Mouse (Mus musculus) right cerebral cortex, postnatal 4 days (tissue): Measurements from ENCODE around the gene Plekhn1.

ENCODE experiments used
- DNase-seq: peaks from one replicate; pipeline ENCODE4 v3.0.0-alpha.2; 2022

Plekhn1 gene

DNA sequence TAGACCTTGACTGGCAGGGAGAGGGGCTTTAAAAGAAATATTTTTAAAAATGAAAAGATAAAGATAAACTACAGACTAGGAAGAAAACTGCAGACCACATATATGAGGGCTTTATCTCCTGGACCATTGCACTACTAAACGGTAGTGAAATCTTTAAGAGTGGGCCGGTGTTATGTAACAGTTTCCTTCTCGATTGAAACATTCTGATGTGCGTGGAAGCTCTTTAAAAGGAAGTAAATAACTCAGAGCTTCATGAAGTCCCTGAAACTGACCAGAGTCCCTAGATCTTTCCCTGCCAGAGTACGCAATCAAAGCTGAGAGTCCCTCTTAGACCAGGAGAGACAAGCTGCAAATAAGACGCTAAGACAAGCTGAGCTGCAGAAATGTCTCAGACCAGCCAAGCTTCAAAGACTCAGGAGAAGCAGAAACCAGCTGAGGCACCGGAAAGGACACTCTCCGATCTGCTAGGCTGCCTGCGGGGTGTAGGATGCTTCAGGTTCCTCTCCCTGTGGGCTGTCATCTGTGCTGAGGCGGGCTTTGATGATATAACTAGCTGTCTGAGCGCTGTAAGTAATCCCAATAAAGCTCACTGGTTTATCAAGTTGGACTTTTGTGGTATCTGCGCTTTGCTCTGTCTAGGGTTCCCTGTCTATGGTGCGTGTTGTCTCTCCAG, 24.6 kb downstream of the Plekhn1 start:
- no peak for DNase-seq

GRCm38 (mm10) chr4:156208872-156209271, 25.8 kb downstream of the Plekhn1 start:
- no peak for DNase-seq

- no peak for DNase-seq
Measured at GRCm38 (mm10) chr4:156203413-156204131, 31.1 kb downstream of the Plekhn1 start.

- peak; percentile 61 for DNase-seq
Measured at GRCm38 (mm10) chr4:156203001-156203412, 31.6 kb downstream of the Plekhn1 start, which contains the start of gene AW011738. AW011738 (plus strand) TSS chr4:156203304.

- DNase-seq, result no peak
Measured at GRCm38 (mm10) chr4:156202462-156202893, 32.2 kb downstream of the Plekhn1 start.

DNA sequence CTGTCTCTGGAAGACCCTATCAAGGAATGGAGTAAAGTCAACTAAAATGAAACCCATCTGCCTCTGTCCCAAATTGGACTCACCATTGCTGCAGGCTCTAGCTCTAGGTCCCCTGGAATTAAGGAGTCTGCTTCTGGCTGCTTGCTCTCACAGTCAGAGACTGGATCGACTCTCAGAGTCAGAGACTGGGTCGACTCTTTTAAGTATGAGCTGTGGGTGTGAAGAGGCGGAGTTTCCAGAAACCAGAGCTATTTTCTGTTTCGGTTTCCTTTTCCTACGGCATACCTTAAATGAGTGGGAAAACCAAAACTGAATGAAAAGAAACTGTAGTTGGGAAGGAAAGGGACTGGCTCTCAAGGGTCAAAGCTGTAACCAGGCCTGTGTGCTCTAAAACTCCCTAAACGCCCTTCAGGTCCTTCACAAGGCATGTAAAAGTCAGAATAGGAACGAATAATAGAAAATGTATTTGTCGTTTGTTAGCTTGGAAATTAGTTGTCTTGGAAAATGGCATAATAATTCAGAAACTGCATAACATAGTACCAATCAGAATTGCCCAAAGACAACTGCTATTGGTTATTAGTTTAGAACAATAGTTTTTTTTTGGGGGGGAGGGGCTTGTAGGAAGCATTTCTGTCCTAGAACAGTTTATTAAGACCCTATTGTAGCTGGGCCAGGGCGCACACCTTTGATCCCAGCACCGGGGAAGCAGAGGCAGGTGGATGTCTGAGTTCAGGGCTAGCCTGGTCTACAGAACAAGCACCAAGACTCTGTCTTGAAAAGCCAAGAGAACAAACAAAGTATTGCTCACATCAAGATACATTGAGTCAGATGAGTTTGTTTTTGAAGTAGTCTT, 33.8 kb downstream of the Plekhn1 start, which contains the start of gene Isg15:
Gene Isg15 (minus strand): TSS at position 196 of the 853 bp plus-strand sequence.
- DNase-seq, result no peak

- DNase-seq, result peak; percentile 79
Measured at GRCm38 (mm10) chr4:156197829-156198205, 36.8 kb downstream of the Plekhn1 start.

- DNase-seq, result peak; percentile 73
Measured at GRCm38 (mm10) chr4:156197131-156197828, 37.4 kb downstream of the Plekhn1 start, which contains the start of gene Agrn. Agrn (minus strand) TSS chr4:156197488.

- DNase-seq, result peak; percentile 77
Measured at GRCm38 (mm10) chr4:156195927-156196870, 38.5 kb downstream of the Plekhn1 start.

DNA sequence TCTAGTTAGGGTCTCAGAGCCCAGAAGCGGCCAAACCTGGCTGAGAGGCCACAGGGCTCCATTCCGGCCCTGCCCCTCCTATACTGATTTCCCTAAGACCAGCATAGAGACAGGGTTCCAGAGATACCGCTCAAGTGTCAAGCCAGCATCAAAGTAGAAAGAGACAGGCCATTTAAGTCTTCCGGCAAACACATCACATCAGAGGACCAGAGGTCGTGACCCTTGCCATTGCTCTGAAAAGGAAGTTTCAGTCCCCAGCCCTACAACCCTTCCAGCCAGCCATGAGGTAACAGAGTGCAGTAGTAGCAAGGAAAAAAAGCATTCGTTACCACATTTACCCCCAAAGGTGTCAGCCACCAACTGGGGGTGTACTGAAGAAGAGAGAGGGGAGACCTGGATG, 40.3 kb downstream of the Plekhn1 start:
- DNase-seq, result no peak

- no peak for DNase-seq
Measured at GRCm38 (mm10) chr4:156193906-156194305, 40.8 kb downstream of the Plekhn1 start.

GRCm38 (mm10) chr4:156193200-156193590, 41.5 kb downstream of the Plekhn1 start:
- DNase-seq, result no peak

DNA sequence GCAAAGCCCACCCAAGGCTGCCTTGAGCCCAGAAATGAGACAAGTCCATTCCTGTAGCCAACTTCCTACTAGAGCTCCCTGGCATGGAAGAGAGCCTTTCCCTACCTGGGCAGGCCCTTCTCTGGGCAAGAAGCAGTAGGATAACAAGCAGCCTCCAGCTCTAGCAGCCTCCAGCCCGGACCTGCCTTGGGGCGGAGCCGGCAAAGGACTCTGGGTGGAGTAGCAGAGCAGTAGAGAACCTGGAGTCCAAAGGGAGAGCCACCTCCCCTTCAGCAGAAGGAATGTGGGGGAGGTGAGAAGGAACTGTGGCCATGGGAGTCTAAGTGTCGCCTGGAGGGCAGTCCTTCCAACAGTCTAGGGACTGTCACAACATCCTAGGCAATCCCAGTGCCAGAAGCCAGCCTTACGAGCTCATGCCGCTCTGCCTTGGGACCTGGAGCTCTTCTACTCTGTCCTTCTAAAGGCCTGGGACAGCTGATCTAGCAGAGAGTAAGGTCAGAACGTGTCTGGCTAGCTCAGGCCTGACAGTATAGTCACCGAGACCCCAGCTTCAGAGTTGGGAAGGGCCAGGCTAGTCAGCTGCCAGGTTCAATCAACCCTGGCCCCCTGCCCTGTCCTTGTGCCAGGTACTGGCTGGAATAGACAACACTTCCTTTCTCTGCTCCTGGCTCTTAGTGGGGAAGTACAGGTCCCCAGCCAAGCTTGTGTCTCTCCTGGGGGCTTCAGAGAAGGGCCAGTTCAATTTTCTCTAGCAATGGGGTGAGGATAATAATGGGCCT, 42.0 kb downstream of the Plekhn1 start:
- peak; percentile 61 for DNase-seq

DNA sequence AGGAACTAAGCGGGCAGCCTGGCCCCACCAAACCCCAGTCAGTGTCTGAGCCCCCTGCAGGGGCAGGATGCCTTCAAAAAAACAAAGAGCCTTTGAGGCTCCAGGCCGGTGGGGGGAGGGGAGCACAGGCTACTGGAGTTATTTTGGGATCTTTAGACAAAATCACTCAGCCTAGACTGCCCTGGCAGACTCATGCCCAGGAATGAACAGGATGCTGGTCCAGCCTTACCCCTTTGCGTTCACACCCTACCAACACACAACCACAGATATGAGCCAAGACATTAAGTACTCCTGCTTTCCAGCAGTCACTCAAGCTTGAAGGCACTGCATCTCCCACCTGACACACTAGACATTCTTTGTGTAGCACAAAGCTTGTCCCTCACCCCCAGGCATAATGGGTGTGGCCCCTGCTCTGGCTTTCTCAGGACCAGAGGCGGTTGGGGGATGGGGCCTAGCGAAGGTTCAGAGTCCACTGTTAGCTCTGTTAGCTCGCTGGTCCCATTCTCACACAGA, 45.8 kb downstream of the Plekhn1 start:
- DNase-seq, result peak; percentile 67

- no peak for DNase-seq
Measured at GRCm38 (mm10) chr4:156188162-156188810, 46.4 kb downstream of the Plekhn1 start.

DNA sequence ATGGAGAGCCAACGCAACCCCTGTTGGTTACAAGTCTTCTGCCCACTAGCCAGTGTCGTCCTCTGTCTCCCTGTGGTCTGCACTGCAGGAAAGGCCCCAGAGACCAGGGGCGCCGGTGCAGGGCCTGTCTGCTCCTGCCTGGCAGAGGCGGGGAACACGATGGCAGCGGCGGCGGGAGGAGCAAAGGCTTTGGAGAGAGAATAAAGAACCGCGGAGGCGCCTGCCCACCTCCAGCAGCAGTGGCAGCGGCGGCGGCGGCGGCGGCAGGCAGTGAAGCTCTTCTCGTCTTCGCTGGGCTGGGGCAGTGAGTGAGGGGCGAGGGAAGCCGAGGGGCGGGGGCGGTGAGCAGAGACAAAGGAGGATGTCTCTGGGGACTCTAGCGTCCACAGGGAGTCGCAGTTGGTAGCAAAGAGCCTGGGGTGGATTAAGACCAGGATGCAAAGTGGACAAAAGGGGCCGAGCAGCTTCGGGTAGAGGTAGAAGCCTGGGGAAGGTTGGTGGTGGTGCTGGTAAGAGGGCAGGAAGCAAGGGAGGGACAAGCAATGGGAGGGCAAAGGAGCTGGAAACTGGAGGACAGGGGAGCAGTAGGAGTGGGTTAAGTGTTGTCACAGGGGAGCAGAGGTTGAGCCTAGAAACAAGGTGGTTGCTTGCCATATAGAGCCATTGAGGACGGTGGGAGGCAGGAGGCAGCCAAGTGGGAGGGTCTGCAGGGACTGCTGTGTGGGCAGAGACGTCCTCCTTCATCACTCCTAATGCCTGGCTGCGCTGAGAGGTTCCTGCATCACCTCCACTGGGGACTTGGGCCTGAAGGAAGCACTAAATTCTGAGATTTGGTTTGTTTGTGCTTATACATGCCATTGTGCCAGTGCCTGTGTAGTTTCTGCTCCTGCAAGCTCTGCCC, 48.5 kb downstream of the Plekhn1 start:
- DNase-seq, result peak; percentile 67

DNA sequence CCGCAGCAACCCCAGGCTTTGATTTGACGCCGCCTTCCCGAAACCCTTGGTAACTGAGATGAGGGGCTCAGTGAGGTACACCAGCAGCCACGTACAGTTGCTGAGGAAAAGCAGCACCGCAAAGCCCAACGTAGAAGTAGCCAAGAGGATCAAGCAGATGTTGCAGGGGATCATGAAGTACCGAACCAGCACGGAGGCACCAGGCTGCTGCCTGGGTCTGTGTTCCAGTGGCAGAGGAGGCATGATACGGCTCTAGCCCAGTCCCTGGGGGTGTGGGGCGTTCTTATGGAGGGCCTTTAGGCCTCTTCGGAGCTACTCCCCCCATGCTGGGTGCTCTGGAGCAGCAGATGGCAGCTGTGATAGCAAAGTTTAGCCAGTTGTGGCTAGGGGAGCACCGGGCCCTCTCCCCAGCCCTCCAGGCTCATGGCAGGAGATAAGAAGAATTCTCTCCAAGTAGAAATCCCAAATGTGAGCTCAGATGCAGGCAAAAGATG, 49.2 kb downstream of the Plekhn1 start:
- peak; percentile 40 for DNase-seq

- DNase-seq, result no peak
Measured at GRCm38 (mm10) chr4:156184291-156184954, 50.2 kb downstream of the Plekhn1 start.
